Mouse (Mus musculus): Measurements from ENCODE around the gene 1700123O20Rik. TPM values are rescaled to one million over a fixed set of nuclear protein-coding genes. Genes with fewer than 3 reads are reported as not detected.

1700123O20Rik gene
- polyA plus RNA-seq, 1 experiment from 2014 or later: 67.5 TPM

GRCm38 (mm10) chr14:54642224-54642944 is 43.6 kb upstream of the 1700123O20Rik start:
- Histone ChIP-seq H3K27ac (ENCODE audit: low read length) (no peak overlapping the region), H3K36me3 (ENCODE audit: insufficient read depth, low read length) (peaks cover 32% of the 10 kb centered on the region), H3K4me1 (ENCODE audit: insufficient read depth, low read depth, low read length) (no peaks in the 10 kb centered on the region), H3K4me3 (ENCODE audit: low read depth, low read length) (no peak overlapping the region), H3K9me3 (ENCODE audit: low read length) (no peaks in the 10 kb centered on the region), H3K27me3 (replicated peaks; ENCODE audit: insufficient read depth, low read length) (no peaks in the 10 kb centered on the region), H3K4me2 (replicated peaks; ENCODE audit: low read depth, low read length) (no peak overlapping the region), H3K9ac (replicated peaks; ENCODE audit: low read depth) (no peak overlapping the region)
- no peak for DNase-seq (ENCODE audit: low spot score)
- ATAC-seq: no peak
- TF ChIP-seq CTCF (IDR thresholded peaks at IDR 0.05) (no peak), EP300 (IDR thresholded peaks at IDR 0.05) (no peak)
- WGBS: 76% methylated on average over 25 of the region's 25 CpGs

GRCm38 (mm10) chr14:54643011-54643410 is 43.0 kb upstream of the 1700123O20Rik start:
- 93% methylated on average over 2 of the region's 2 CpGs for WGBS
- TF ChIP-seq EP300 (IDR thresholded peaks at IDR 0.05): no peak
- Histone ChIP-seq H3K27me3 (replicated peaks; ENCODE audit: insufficient read depth, low read length) (no peaks in the 10 kb centered on the region), H3K27ac (ENCODE audit: low read length) (no peak overlapping the region), H3K4me2 (replicated peaks; ENCODE audit: low read depth, low read length) (no peak overlapping the region), H3K36me3 (ENCODE audit: insufficient read depth, low read length) (peaks cover 32% of the 10 kb centered on the region), H3K4me1 (ENCODE audit: insufficient read depth, low read depth, low read length) (no peaks in the 10 kb centered on the region), H3K9me3 (ENCODE audit: low read length) (no peaks in the 10 kb centered on the region), H3K9ac (replicated peaks; ENCODE audit: low read depth) (no peak overlapping the region), H3K4me3 (ENCODE audit: low read depth, low read length) (no peak overlapping the region)
- ATAC-seq (no peak), DNase-seq (ENCODE audit: low spot score) (no peak)

DNA sequence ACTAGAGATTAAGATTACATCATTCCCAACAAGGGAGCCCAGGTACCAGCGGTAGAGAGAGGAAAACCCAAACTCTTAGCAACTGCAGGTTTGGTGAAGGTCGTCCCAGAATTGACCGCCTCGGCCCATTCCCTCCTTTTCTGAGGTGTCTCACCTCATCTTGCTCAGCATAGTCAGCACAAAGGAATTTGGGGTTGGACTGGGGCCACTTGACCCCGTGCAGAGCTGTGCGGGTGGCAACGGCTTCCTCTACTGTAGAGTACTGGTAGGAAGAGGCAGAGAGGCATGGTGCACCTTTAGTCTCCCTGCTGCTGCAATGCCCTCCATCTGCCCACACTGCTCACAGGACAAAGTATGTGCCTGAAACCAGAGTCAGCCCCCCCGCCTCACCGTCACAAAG is 41.7 kb upstream of the 1700123O20Rik start:
- DNase-seq (ENCODE audit: low spot score): no peak
- Histone ChIP-seq H3K9ac (replicated peaks; ENCODE audit: low read depth) (no peak overlapping the region), H3K4me3 (ENCODE audit: low read depth, low read length) (no peak overlapping the region), H3K4me1 (ENCODE audit: insufficient read depth, low read depth, low read length) (no peaks in the 10 kb centered on the region), H3K9me3 (ENCODE audit: low read length) (no peaks in the 10 kb centered on the region), H3K4me2 (replicated peaks; ENCODE audit: low read depth, low read length) (no peak overlapping the region), H3K27ac (ENCODE audit: low read length) (no peak overlapping the region), H3K27me3 (replicated peaks; ENCODE audit: insufficient read depth, low read length) (no peaks in the 10 kb centered on the region), H3K36me3 (ENCODE audit: insufficient read depth, low read length) (peaks cover 40% of the 10 kb centered on the region)
- WGBS: 72% methylated on average over 9 of the region's 9 CpGs
- no peak for TF ChIP-seq EP300 (IDR thresholded peaks at IDR 0.05)
- no peak for TF ChIP-seq CTCF (IDR thresholded peaks at IDR 0.05)
- no peak for ATAC-seq

DNA sequence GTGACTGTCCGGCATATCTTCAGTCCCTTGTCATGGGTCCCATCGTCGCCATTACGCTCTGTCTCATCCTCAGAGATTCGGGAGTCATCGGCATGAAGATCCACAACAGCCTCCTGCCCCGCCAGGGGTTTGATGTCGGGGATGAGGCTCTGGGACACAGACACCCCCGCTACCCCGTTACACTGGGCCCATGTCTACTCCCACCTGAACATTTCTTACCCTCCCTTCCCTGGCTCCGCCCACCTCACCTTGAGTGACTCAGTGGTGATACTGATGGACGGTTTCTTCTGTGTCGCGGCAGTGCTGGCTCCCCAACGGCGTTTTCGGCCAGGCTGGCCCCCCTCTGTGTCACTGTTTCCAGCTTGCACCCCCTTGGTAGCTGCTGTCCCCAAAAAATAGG is 39.6 kb upstream of the 1700123O20Rik start:
- no peaks in the 10 kb centered on the region for H3K27me3 ChIP-seq (replicated peaks; ENCODE audit: insufficient read depth, low read length)
- TF ChIP-seq CTCF (IDR thresholded peaks at IDR 0.05): no peak
- no peak for TF ChIP-seq EP300 (IDR thresholded peaks at IDR 0.05)
- no peak overlapping the region for H3K27ac ChIP-seq (ENCODE audit: low read length)
- ATAC-seq (no peak), DNase-seq (ENCODE audit: low spot score) (no peak)
- WGBS: 86% methylated on average over 17 of the region's 17 CpGs
- H3K9ac ChIP-seq (replicated peaks; ENCODE audit: low read depth): no peak overlapping the region
- H3K4me3 ChIP-seq (ENCODE audit: low read depth, low read length): no peak overlapping the region
- H3K36me3 ChIP-seq (ENCODE audit: insufficient read depth, low read length): peaks cover 54% of the 10 kb centered on the region
- no peaks in the 10 kb centered on the region for H3K4me1 ChIP-seq (ENCODE audit: insufficient read depth, low read depth, low read length)
- H3K9me3 ChIP-seq (ENCODE audit: low read length): no peaks in the 10 kb centered on the region
- H3K4me2 ChIP-seq (replicated peaks; ENCODE audit: low read depth, low read length): no peak overlapping the region

GRCm38 (mm10) chr14:54646898-54647636 is 38.9 kb upstream of the 1700123O20Rik start:
- Histone ChIP-seq H3K9ac (replicated peaks; ENCODE audit: low read depth) (no peak overlapping the region), H3K27ac (ENCODE audit: low read length) (no peak overlapping the region), H3K4me2 (replicated peaks; ENCODE audit: low read depth, low read length) (no peak overlapping the region), H3K9me3 (ENCODE audit: low read length) (no peaks in the 10 kb centered on the region), H3K4me3 (ENCODE audit: low read depth, low read length) (no peak overlapping the region), H3K27me3 (replicated peaks; ENCODE audit: insufficient read depth, low read length) (no peaks in the 10 kb centered on the region), H3K36me3 (ENCODE audit: insufficient read depth, low read length) (peaks cover 54% of the 10 kb centered on the region), H3K4me1 (ENCODE audit: insufficient read depth, low read depth, low read length) (no peaks in the 10 kb centered on the region)
- peak; percentile 82 for DNase-seq (ENCODE audit: low spot score)
- peak; percentile 73 for ATAC-seq
- TF ChIP-seq CTCF (IDR thresholded peaks at IDR 0.05) (peak; percentile 61), EP300 (IDR thresholded peaks at IDR 0.05) (no peak)
- WGBS: 71% methylated on average over 8 of the region's 8 CpGs

GRCm38 (mm10) chr14:54647900-54648299 is 38.1 kb upstream of the 1700123O20Rik start:
- no peak for ATAC-seq

More at GRCm38 (mm10) chr14:54647900-54648299, 38.1 kb upstream of the 1700123O20Rik start:
- WGBS: 75% methylated on average over 4 of the region's 4 CpGs
- no peak for DNase-seq (ENCODE audit: low spot score)
- Histone ChIP-seq H3K4me1 (ENCODE audit: insufficient read depth, low read depth, low read length) (no peaks in the 10 kb centered on the region; the same call in 1 of the 2 replicates), H3K9ac (replicated peaks; ENCODE audit: low read depth) (no peak overlapping the region), H3K27me3 (replicated peaks; ENCODE audit: insufficient read depth, low read length) (no peaks in the 10 kb centered on the region), H3K9me3 (ENCODE audit: low read length) (no peaks in the 10 kb centered on the region), H3K4me2 (replicated peaks; ENCODE audit: low read depth, low read length) (no peak overlapping the region), H3K4me3 (ENCODE audit: low read depth, low read length) (no peak overlapping the region), H3K27ac (ENCODE audit: low read length) (no peak overlapping the region), H3K36me3 (ENCODE audit: insufficient read depth, low read length) (peaks cover 50% of the 10 kb centered on the region)
- TF ChIP-seq CTCF (IDR thresholded peaks at IDR 0.05): no peak
- TF ChIP-seq EP300 (IDR thresholded peaks at IDR 0.05): no peak

All from lung, postnatal 0 days (tissue).